Mouse (Mus musculus): ENCODE data around the gene Il17c.

- no peak for TF ChIP-seq POLR2A (IDR thresholded peaks at IDR 0.05; ENCODE audit: borderline replicate concordance, extremely low read depth, insufficient read depth, insufficient read length, poor library complexity, severe bottlenecking)
- no peak for TF ChIP-seq CTCF (IDR thresholded peaks at IDR 0.05; ENCODE audit: borderline replicate concordance, extremely low read depth, insufficient read depth, insufficient read length)
These were observed 29.4 kb downstream of the Il17c start for GRCm38 (mm10) chr8:122451161-122451703.
